Mouse (Mus musculus) brain, adult 2 months (tissue): ENCODE measurements at regions not wholly inside any gene's neighbourhood (a gene's known extent, or its start where the extent isn't known, plus 50 kb on each side); places are given as distances from the start of the nearest gene placed in this dataset.

Source experiments
- DNase-seq: peaks from one replicate; pipeline ENCODE4 v3.0.0; 2011; ENCODE audit warnings: low read depth, low spot score

DNA sequence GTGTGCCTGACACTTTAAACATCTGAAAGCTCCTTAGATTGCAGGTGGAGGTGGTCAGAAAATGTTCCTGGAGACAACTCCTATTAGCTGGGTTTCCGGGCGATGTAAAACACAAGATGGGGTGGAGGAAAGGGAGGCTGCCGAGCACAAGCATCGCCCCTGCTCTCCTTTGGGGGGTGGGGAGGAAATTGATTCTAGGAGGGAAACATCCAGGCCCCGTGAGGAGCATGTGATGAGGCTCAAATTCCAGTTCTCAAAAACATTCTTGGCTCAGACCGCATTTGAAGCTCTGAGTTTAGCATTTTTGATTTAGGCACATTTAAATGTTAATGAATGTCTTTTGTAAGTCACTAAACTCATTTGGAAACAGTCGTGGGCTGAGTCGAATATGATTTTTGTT, 105.5 kb downstream of the Rpl14 start:
- DNase-seq: no peak

DNA sequence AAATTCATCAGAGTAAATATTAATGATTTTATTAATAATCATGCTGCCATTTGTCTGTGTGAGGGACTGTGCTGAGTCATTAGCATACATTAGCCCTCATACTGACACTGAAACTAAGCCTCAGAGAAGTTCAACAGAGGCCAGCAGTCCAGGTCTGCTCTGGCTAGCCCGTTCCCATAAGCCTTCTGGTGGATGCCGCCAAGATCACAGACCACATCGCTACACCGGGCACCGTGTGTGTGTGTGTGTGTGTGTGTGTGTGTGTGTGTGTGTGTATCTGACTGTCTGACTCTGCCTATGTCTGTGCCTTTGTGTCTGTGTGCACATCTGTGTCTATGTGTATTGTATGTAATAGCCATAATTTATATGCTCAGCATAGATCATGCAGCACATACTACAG, 106.0 kb downstream of the Rpl14 start:
- no peak for DNase-seq

DNA sequence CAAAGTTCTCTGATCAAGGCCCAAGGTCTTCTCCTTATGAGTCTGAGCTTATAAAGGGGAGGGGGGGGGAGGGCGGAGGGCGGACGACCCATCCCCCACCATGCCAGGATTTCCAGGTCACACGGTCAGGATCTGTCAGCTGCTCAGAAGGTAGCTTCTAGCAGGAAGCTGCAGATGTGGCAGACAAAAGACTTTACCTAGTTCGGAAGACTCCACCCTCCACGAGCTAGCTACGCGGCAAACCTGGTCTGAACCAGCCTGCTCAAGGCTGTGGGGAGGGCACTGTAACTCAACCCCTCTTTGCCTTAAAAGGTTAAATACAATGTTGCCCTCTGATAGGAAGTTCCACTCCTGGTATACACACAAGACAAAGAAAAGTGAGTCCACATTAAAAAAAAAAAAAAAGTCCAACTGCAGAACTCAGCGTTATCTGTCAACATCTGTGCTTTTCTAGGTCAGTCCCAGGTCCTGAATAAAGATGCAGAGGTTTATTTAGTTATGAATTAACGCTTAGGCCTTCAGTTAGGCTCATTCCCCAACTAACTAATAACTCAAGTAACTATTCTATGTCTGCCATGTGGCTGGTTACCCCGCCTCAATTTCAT, 108.7 kb downstream of the Rpl14 start:
- DNase-seq: no peak

DNA sequence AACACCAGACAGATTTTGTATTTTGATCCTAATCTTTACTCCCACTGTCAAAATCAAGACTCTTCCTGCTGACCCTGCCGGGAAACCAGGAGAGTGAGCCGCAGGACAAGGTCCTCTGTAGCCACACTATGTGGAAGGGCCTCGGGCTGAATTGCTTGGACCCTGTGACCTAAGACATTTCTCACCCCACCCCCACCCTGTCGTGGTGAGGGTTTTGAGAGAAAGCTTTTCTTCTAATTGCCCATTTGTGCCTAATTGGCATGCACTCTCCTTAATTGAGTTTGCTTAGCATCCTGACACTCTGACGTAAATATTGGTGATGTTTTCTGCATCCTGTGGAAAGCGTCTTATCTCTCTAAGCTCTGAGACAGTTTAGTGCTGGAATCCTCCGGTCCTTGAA, 110.2 kb downstream of the Rpl14 start:
- DNase-seq: no peak

DNA sequence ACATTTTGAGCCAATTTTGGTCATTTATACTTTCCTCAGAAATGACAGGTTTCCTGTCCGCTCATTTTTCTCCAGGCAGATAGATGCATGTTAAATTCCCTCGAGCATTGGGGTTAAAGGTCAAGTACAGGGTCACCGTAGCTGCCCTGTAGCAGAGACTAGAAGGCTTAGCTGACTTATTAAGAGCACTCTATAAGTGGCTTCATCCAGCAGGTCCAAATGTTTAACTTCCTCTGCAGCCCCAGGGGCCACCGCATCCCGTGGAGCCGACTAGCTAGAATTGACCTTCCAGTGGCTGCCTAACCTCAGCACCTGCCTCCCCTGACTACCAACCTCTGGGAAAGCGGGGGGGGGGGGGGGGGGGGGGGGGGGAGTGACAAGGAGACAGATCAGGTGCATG, 114.7 kb downstream of the Rpl14 start:
- DNase-seq: no peak

DNA sequence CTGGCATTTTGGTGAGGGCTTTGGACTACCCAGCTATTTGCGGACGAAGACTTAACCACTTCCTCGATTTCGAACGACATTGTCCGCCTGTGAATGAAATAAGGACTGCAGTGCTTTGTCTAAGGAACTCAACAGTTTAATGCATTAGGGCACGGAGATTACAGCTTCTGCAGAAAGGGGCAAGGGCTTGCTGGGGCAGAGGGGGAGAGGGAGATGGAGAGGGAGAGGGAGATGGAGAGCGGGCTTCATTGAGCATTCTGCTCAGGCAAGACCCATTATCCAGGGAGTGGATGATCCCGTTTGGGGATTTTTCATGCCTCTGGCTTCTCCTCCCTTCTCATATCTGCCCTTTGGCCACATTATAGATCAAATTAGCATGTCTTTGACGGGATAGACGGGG, 117.8 kb downstream of the Rpl14 start:
- DNase-seq: no peak

DNA sequence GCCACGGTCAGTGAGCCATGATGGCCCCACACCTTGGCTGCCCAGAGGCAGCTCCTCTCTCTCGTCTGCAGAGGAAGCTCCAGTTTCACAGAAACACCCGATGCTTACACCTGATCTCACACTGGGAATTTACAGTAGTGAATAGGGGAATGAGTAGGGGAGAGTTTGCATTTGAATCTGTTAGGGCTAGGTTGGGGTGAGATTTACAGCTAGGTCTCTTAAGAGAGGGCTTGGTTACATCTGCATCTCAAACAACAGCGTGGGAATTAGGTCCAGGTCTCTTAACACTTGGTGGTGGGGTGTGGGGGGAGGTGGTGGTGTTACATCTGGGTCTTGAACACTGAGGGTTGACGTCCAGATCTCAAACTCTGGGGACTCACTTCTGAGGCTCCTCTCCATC, 119.3 kb downstream of the Rpl14 start:
- no peak for DNase-seq

DNA sequence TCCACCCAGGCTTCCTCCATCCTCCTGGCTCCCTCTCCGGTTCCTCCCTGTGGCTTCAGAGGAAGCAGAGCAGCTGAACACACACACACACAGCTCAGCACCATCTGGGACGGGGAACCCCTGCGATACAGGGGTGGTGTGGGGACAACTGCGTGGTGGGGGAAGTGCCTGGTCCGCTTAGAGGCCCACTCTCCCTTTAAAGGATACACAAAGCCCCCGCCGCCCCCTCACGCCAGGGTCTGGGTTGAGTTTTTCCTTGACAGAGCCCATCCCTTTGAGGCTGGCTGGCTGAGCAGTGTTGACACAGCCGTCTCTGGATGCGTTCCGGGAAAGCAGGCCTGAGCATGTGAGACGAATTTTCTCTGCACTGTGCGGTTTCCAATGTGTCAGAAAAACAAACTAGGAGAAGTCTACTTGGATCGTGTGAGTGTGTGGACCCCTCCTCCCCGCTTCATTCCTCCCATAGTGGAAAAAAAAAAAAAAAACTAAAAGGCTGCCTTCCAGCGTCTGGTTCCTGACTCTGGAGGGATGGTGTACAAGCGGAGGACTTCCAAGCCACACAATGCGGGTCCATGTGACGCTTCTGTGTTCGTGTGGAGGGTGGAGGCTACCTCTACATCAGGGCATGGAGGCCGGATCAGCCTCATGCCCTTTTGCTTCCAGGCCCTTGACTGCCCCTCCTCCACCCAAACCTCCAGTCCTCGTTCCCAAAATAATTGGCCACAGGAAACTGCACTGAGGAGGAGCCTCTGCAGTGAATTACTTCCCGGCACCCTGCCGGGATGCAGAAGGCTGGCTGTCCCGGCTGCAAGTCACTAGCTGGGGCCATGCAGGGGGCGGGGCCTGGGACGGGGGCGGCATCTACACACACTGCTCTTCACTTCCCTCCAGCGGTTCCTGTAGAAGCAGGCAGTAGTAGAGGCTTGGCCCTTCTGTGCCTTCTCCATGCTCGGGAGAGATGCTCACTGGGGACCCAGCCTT, 120.0 kb downstream of the Rpl14 start:
- DNase-seq: peak; percentile 90

DNA sequence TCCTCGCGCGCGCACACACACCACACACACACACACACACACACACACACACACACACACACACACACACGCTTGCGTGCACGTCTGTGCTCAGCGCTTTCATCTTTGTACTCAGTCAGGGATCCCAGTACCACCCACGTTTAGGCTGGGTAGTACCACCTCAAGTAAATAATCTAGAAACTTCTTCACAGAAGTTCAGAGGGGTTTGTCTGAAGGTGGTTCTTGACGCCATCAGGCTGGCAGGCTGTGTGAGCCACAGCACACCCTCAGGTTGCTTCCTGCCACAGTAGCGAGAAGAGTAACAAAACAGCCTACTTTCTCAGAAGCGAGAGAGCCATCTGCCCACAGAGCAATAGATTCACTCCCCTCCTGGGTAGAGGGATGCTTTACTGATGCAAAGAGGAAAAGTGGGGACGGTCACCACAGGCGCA, 120.7 kb downstream of the Rpl14 start:
- DNase-seq: peak; percentile 65

DNA sequence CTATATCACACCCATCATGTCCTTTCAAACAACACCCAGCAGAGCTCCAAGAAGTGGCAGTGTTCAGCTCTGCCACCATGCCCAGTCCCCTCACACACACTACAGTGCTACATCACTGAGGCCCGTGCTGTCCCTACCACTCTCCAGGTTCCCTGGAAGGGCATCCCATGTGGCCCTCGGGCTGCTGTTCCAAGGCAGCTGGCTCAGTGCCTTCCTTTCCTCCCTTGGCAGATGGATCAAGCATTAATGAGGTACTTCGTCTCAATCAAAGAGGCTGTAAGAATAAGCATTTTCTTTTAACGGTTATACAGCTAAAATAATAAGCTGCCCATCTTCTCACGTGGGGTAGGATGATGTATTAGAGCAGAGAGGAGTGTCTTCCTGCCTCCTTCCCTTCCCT, 123.2 kb downstream of the Rpl14 start:
- DNase-seq: no peak

DNA sequence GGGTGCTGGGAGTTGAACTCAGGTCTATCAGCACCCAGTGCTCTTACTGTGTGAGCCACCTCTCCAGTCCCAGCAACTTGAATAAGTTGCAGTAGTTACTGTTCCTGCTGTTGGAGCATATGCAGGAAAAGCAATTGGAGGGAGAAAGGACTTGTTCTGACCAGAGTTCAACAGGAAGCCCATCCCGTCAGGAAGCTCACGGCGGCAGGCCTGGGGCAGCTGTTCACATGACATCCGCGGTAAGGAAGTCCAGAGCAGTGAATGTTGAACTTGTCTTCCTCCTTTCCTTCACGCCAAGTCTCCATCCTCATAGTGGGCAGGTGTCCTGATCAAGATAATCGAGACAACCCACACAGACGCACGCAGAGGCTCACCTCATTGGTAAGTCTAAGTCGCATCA, 124.7 kb downstream of the Rpl14 start:
- DNase-seq: no peak

DNA sequence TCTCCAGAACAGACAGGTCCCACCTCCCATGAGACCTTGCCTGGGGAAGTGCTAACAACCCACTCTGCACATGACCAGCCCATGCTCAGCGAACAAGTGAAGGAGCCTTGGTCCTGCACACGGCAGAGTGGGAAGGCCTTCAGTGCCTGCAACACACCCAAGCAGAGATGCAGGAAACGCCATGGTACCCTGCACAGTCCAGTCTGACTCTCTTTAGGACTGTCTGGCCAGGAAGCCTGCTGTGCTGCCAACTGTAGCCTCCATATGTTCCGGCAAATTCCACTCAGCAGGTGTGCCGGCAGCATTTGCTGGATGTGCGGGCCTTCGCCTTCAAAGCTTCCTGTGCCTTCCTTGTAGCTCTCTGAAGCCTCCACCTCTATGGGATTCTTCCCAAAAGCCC, 126.5 kb downstream of the Rpl14 start:
- DNase-seq: peak; percentile 97

DNA sequence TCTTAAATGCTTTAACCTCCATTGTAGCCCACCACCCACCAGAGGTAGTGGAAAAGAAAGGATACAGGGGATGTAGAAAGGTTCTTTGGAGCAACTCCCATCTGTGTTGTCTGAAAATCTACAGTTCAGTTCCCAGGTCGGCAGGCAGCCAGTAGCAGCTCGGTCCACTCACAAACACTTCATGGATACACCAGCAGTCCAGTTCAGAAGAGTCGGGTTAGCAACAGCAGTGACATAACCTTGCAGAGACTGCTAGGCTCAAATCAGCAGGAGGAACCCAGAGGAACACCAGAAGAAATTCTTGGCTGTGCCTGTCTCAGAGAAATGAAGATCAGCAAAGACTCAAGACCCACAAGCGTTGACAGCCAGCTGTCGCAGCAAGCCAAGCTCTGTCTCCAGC, 128.5 kb downstream of the Rpl14 start:
- DNase-seq: no peak

DNA sequence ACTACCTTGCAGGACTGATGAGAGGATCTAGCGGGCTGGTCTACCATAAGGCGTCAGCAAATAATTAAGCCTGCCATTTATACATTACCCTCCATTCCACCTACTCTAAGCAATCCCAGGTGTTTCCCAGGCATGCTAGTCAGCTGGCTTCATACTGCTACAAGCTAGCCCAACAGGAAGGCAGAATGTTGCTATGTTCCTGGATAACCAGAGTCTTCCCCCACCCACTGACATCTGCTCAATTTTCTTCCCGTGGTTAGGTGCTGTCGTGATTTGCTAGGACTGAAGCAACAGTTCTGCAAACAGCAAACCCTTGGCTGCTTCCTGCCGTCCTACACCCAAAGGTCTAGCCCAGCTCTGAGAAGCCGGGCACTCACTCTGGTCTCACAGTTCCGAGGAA, 131.6 kb downstream of the Rpl14 start:
- peak; percentile 85 for DNase-seq

DNA sequence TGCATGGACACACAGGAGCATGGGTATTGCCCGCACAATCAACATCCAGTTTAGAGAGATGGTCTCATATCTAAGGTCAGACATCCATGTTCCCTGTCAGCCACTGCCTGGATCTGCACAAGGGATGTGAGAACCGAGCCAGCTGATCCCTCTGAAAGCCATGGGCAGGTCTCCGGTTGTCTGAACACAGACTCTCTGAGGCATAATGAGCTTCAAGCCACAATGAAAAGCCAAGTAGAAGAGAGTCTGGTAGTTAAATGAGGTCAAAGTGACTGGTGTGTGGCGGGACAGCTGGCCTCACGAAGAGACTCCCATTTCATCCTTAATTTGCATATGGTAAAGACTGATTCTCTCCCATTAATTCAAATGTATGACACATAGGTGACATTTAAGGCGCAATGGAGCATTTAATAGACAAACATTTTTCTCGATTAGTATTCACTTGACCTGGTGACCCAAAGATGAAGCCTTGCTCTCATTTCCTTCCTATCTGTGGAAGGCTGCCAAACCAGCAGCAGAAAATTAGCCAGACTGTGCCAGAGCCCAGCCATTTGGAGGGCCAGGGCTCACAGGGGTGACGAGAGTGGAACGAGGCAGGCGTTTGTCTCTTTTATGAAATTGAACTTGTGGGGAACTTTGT, 132.2 kb downstream of the Rpl14 start:
- DNase-seq: peak; percentile 41

DNA sequence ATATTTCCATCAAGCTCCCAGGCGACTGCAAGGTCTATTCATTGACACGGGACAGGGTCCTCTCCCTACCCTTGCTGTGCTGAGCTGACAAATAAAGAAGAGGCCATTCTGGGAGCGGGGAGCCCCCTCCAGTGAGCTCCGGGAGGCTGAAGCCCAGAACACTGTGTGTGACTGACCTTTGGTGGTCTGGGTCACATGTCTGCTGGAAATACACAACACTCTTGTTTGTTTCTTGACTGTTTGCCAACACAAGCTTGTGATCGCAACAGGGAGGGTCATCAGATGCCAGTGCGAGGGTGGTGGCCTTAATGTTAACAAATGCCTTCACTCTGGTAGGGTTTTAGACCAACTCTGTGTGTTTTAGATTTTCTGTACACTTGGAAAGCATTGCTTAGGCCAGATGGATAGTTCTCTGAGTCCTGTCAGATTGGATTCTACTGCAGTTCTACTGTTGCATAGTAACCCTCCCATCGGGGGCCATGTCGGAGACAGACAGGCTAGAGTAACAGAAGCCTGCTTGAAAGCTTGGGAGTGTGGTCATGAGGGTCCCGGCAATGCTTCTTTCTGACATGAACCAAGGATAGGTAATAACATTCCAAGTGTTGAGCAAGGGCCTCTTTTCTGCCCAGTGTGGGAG, 135.4 kb downstream of the Rpl14 start:
- no peak for DNase-seq

DNA sequence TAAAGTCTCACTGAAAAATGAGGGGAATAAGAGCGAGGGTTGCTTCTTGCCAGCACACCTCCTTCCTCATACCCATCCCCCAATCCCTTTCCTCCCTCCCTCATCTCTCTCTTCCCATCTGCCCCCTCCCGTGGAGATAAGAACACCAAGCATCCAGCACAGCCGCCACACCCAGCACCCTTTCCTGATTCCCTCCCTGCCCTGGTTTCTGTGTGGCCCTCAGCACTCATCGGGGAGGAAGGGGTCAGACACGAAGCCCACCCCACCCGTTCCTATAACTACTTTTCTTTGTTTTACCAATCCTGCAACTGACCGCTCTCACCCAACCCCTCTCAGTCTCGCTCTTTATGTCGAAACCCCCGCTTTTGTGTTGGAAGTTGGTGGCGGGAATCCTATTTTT, 137.3 kb downstream of the Rpl14 start:
- DNase-seq: no peak

DNA sequence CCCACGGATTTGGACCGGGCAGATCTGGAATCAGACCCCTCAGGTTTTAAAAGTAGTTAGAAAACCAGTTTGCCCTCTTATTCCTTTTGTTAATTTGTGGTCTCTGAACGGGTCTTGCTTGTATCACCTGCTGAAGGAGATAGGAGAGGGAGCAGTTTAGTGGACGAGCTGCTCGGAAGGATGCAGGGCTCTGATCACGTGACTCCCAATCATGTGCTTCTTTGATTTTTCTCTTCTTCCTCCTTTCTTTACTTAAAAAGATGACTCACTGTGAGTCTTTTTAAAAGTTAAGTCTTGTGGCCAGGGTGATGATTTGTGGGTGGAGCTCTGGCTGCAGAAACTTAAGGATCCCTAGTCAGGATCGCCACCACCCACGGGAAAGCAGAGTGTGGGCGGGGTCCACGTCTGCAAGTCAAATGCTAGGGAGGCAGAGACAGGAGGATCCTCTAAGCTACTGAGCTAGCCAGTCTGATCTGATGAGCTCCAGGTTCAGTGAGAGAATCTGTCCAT, 138.0 kb downstream of the Rpl14 start:
- no peak for DNase-seq

DNA sequence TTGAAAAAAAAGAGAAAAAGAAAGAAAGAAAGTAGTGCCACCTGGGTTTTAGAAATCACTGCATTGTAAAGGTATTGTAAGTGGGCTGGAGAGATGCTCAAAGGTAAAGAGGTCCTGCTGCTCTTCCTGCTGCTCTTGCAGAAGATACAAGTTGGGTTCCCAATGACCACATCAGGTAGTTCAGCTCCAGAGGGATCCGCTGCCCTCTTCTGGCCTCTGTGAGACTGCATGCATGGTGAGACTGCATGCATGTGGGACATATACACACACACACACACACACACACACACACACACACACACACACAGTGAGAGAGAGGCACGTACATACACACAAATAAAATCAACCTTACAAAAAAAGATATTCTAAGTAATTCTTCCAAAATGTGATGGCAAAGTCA, 141.7 kb downstream of the Rpl14 start:
- DNase-seq: no peak

DNA sequence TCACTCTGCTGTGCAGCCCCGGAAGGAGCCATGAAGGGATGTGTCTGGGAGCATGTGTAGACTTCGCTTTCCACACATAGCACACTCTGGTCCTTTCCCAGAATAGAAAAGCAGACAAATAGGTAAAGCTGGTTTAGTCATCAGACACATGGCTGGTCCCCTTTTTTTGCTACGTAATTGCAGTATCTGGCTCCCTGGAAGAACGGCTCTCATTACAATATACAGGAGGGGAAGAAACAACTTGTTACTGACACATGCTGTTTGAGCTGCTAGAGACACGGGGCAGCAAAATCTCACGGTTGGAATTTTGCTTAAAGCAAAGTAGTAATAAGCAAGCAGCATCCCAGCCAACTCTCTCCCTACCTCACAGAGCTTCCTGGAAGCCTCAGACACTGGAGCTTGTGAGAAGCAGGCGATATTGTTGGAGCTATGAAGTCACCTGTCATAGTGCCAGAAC, 144.4 kb downstream of the Rpl14 start:
- DNase-seq: peak; percentile 76

DNA sequence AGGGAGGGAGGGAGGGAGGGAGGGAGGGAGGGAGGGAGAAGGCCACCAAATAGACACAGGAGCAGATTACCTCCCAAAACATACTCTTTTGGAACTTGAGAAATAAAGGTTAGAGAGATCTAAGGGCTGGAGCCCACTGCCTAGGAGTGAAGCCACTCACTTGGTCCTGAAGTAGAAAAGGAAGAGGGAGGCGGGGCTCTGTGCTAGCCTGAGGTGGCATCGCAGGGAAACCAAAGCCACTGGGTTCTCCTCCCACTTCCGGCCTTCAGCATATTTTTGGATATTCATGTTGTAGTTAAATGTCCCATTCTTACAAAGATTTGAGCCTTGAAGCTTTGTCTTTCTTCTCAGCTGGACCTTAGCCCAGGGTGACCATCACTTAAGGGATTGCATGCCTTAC, 147.6 kb downstream of the Rpl14 start:
- DNase-seq: no peak
